Mouse (Mus musculus): ENCODE results near the gene Spta1. TPM values are rescaled to one million over a fixed set of nuclear protein-coding genes. Genes with fewer than 3 reads are reported as not detected.

Spta1 gene
- polyA plus RNA-seq, 1 experiment from 2014 or later, result 0.13 TPM

- WGBS, result 81% methylated on average over 7 of the region's 7 CpGs
- Histone ChIP-seq H3K4me2 (no peak overlapping the region), H3K9me3 (replicated peaks) (no peaks in the 10 kb centered on the region), H3K4me1 (no peaks in the 10 kb centered on the region), H3K27me3 (no peaks in the 10 kb centered on the region), H3K27ac (no peak overlapping the region), H3K4me3 (no peak overlapping the region), H3K9ac (no peak overlapping the region), H3K36me3 (ENCODE audit: poor library complexity, severe bottlenecking) (no peaks in the 10 kb centered on the region)
- no peak for ATAC-seq
These were observed 32.1 kb downstream of the Spta1 start for GRCm38 (mm10) chr1:174204699-174205098.

- ATAC-seq, result no peak
- Histone ChIP-seq H3K4me3 (no peak overlapping the region), H3K36me3 (ENCODE audit: poor library complexity, severe bottlenecking) (no peaks in the 10 kb centered on the region), H3K9me3 (replicated peaks) (no peaks in the 10 kb centered on the region), H3K4me2 (no peak overlapping the region), H3K9ac (no peak overlapping the region), H3K27me3 (no peaks in the 10 kb centered on the region), H3K27ac (no peak overlapping the region), H3K4me1 (no peaks in the 10 kb centered on the region)
- WGBS, result 93% methylated on average over 5 of the region's 5 CpGs
These were observed 39.7 kb downstream of the Spta1 start for GRCm38 (mm10) chr1:174212286-174212685.

DNA sequence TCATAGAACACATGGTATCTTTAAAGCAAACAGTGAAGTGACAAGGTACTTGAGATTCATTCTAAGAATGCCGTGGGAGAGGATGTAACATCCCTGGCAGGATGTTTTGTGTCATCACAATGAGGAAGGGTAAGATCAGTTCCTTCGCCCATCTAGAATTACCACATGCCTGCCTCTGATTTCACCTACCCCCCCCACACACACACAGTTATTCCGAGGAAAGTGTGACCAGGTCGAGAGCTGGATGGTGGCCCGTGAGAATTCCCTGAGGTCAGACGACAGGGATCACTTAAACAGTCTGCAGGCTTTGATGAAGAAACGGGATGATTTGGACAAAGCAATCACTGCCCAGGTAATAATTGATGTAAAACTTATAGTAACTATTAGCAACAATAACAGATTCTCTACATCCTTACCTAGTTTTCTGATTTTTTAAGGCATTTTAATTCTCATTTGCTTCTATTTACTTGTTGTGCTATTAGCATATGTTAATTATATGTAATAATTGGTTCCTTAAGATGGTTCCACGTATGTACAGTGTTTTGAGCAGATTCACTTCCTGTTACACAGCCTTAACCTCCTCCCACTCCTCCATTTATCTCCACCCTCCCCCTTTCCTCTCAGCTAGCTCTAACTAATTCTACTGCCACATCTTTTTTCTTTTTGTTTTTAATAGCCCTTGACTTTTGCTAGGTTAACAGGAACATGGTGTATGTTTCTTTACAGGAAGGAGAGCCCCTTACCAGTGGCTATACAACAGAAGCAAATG lies 42.9 kb downstream of the Spta1 start:
- WGBS, result 79% methylated on average over 8 of the region's 8 CpGs
- H3K4me3 ChIP-seq, result no peak overlapping the region
- no peak overlapping the region for H3K4me2 ChIP-seq
- no peak overlapping the region for H3K9ac ChIP-seq
- H3K27me3 ChIP-seq, result no peaks in the 10 kb centered on the region
- H3K9me3 ChIP-seq (replicated peaks), result no peaks in the 10 kb centered on the region
- H3K36me3 ChIP-seq (ENCODE audit: poor library complexity, severe bottlenecking), result no peaks in the 10 kb centered on the region
- no peaks in the 10 kb centered on the region for H3K4me1 ChIP-seq
- no peak overlapping the region for H3K27ac ChIP-seq
- no peak for ATAC-seq

- Histone ChIP-seq H3K27ac (no peak overlapping the region), H3K27me3 (no peaks in the 10 kb centered on the region), H3K4me2 (no peak overlapping the region), H3K36me3 (ENCODE audit: poor library complexity, severe bottlenecking) (no peaks in the 10 kb centered on the region), H3K9me3 (replicated peaks) (no peaks in the 10 kb centered on the region), H3K4me1 (no peaks in the 10 kb centered on the region), H3K9ac (no peak overlapping the region), H3K4me3 (no peak overlapping the region)
- ATAC-seq, result no peak
- WGBS, result 94% methylated on average over 7 of the region's 8 CpGs
These were observed 44.1 kb downstream of the Spta1 start for GRCm38 (mm10) chr1:174216528-174217204.

- no peaks in the 10 kb centered on the region for H3K27me3 ChIP-seq
- ATAC-seq, result no peak
- no peak overlapping the region for H3K27ac ChIP-seq
- no peaks in the 10 kb centered on the region for H3K36me3 ChIP-seq (ENCODE audit: poor library complexity, severe bottlenecking)
- no peaks in the 10 kb centered on the region for H3K4me1 ChIP-seq
- no peak overlapping the region for H3K9ac ChIP-seq
- no peak overlapping the region for H3K4me2 ChIP-seq
- no peaks in the 10 kb centered on the region for H3K9me3 ChIP-seq (replicated peaks)
- 93% methylated on average over 4 of the region's 4 CpGs for WGBS
- H3K4me3 ChIP-seq, result no peak overlapping the region
These were observed 67.3 kb downstream of the Spta1 start for GRCm38 (mm10) chr1:174239916-174240315.

DNA sequence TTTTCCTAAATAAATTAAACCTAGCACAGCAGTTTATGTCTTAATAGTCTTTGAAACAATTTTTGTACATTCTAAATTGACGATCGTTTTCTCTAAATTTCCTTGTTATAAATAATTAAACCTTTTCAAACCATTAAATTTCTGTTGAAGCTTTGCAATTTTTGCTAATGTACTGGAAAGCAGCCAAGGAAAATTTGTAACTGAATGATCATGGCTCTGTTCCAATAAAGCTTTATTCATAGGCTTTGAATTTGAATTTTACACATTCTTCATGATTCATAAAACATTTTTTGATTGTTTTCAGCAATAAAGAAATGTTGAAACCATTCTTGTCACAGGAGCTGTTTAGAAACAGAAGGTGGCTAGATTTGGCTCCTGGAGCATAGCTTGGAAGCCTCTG lies 72.0 kb downstream of the Spta1 start:
- ATAC-seq, result no peak
- Histone ChIP-seq H3K36me3 (ENCODE audit: poor library complexity, severe bottlenecking) (no peaks in the 10 kb centered on the region), H3K4me2 (no peak overlapping the region), H3K27ac (no peak overlapping the region), H3K9ac (no peak overlapping the region), H3K27me3 (no peaks in the 10 kb centered on the region), H3K4me1 (no peaks in the 10 kb centered on the region), H3K9me3 (replicated peaks) (no peaks in the 10 kb centered on the region), H3K4me3 (no peak overlapping the region)
- 86% methylated on average over 2 of the region's 2 CpGs for WGBS

GRCm38 (mm10) chr1:174246080-174246479 lies 73.5 kb downstream of the Spta1 start:
- Histone ChIP-seq H3K27me3 (no peaks in the 10 kb centered on the region), H3K4me1 (no peaks in the 10 kb centered on the region), H3K4me2 (no peak overlapping the region), H3K4me3 (no peak overlapping the region), H3K9ac (no peak overlapping the region), H3K27ac (no peak overlapping the region), H3K36me3 (ENCODE audit: poor library complexity, severe bottlenecking) (no peaks in the 10 kb centered on the region), H3K9me3 (replicated peaks) (no peaks in the 10 kb centered on the region)
- 81% methylated on average over 1 of the region's 1 CpGs for WGBS
- ATAC-seq, result no peak

DNA sequence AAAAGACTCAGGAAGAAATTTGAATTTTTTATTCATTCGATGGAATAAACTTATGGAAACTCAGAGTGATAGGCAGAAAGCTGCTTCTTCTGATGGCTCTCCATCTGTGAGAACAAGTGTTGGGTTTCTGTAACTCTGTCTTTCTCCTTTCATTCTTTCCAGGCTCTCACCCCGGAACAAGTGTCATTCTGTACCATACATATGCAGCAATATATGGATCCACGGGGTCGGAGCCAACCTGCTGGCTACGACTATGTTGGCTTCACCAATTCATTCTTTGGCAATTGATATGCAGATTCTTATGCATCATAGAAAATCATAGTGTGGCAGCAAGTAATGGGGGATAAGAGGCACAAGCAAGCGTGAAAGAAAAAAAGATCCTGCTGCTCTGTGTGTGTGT lies 74.6 kb downstream of the Spta1 start:
- no peak overlapping the region for H3K4me3 ChIP-seq
- no peaks in the 10 kb centered on the region for H3K36me3 ChIP-seq (ENCODE audit: poor library complexity, severe bottlenecking)
- no peaks in the 10 kb centered on the region for H3K9me3 ChIP-seq (replicated peaks)
- H3K4me1 ChIP-seq, result no peaks in the 10 kb centered on the region
- no peak overlapping the region for H3K9ac ChIP-seq
- ATAC-seq, result peak; percentile 48; the same call in 1 of the 2 replicates
- 78% methylated on average over 6 of the region's 6 CpGs for WGBS
- no peak overlapping the region for H3K27ac ChIP-seq
- no peaks in the 10 kb centered on the region for H3K27me3 ChIP-seq
- H3K4me2 ChIP-seq, result no peak overlapping the region

- no peaks in the 10 kb centered on the region for H3K4me1 ChIP-seq
- H3K36me3 ChIP-seq (ENCODE audit: poor library complexity, severe bottlenecking), result no peaks in the 10 kb centered on the region
- H3K27me3 ChIP-seq, result no peaks in the 10 kb centered on the region
- 90% methylated on average over 2 of the region's 2 CpGs for WGBS
- no peak for ATAC-seq
- H3K9ac ChIP-seq, result no peak overlapping the region
- H3K4me3 ChIP-seq, result no peak overlapping the region
- no peak overlapping the region for H3K27ac ChIP-seq
- H3K9me3 ChIP-seq (replicated peaks), result no peaks in the 10 kb centered on the region
- H3K4me2 ChIP-seq, result no peak overlapping the region
These were observed 77.8 kb downstream of the Spta1 start for GRCm38 (mm10) chr1:174250376-174250775.

- no peak for ATAC-seq
- H3K9me3 ChIP-seq (replicated peaks), result no peaks in the 10 kb centered on the region
- H3K4me3 ChIP-seq, result no peak within 1 kb of the TSS
- no peaks in the 10 kb centered on the region for H3K27me3 ChIP-seq
- no peaks in the 10 kb centered on the region for H3K4me1 ChIP-seq
- no peak within 1 kb of the TSS for H3K4me2 ChIP-seq
- H3K9ac ChIP-seq, result no peak within 1 kb of the TSS
- WGBS, result 86% methylated on average over 3 of the region's 3 CpGs
- H3K27ac ChIP-seq, result no peak within 1 kb of the TSS
- H3K36me3 ChIP-seq (ENCODE audit: poor library complexity, severe bottlenecking), result no peaks in the 10 kb centered on the region
These were observed 79.4 kb downstream of the Spta1 start, which contains the start of gene Olfr419 for GRCm38 (mm10) chr1:174251961-174252360. Gene Olfr419, minus strand, starts transcription at chr1:174252061.

DNA sequence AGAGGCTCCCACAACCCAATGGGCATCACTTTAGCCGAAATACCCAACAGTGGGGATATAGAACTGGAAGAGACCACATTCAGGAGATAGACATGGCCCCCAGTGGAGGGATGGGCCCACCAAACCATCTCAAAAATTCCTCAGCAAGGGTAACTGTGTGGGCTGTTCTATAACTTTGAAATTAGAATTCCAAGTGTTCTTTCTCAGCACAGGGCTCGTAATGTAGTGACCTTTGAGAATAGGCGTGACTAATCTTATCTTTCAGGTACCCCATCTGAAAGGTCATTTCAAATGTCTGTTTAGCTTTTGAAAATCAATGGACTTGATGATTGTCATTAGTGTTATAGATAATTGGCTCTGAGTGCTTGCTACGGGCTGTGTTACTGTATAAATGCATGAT lies 95.2 kb downstream of the Spta1 start:
- no peak overlapping the region for H3K9ac ChIP-seq
- WGBS, result 88% methylated on average over 4 of the region's 4 CpGs
- no peaks in the 10 kb centered on the region for H3K4me1 ChIP-seq
- no peaks in the 10 kb centered on the region for H3K36me3 ChIP-seq (ENCODE audit: poor library complexity, severe bottlenecking)
- H3K4me2 ChIP-seq, result no peak overlapping the region
- no peak overlapping the region for H3K4me3 ChIP-seq
- H3K27me3 ChIP-seq, result no peaks in the 10 kb centered on the region
- ATAC-seq, result no peak
- H3K9me3 ChIP-seq (replicated peaks), result no peaks in the 10 kb centered on the region
- no peak overlapping the region for H3K27ac ChIP-seq

DNA sequence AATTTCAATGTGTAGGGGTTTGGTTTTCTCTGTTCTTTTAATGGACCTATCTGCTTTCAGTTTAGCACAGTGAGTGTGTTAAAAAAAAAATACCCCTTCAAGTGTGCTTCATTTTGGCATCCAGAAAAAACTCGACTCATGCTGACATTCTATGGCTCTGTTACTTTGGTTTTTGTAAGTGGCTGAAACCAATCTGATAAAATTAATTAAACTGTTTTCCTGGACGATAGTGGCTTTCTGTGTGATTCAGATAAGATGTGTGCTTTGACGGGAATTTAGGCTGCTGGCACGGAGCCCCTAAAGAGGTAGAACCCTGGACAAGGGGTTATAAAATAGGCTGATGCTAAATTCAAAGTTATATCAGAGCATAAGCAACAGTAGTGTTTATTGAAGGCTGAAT lies 96.6 kb downstream of the Spta1 start:
- H3K27me3 ChIP-seq, result no peaks in the 10 kb centered on the region
- WGBS, result 81% methylated on average over 4 of the region's 4 CpGs

More for the DNA sequence above, 96.6 kb downstream of the Spta1 start:
- Histone ChIP-seq H3K27ac (no peak overlapping the region), H3K36me3 (ENCODE audit: poor library complexity, severe bottlenecking) (no peaks in the 10 kb centered on the region), H3K9ac (no peak overlapping the region), H3K4me3 (no peak overlapping the region), H3K4me1 (no peaks in the 10 kb centered on the region), H3K4me2 (no peak overlapping the region), H3K9me3 (replicated peaks) (no peaks in the 10 kb centered on the region)
- ATAC-seq, result no peak

Measured in forebrain, embryonic 13.5 days (tissue).